Mouse (Mus musculus): ENCODE results near the gene Sec63. TPM values are rescaled to one million over a fixed set of nuclear protein-coding genes. Genes with fewer than 3 reads are reported as not detected.

Sec63 gene
- polyA plus RNA-seq, 1 experiment from 2014 or later = 26.0 TPM

GRCm38 (mm10) chr10:42845480-42845879 is 84.2 kb downstream of the Sec63 start:
- no peak overlapping the region for H3K4me2 ChIP-seq (ENCODE audit: low read depth, low read length)
- no peaks in the 10 kb centered on the region for H3K9me3 ChIP-seq (replicated peaks; ENCODE audit: control insufficient read depth, low read length)
- no peak overlapping the region for H3K27ac ChIP-seq (replicated peaks; ENCODE audit: low read depth, low read length)
- H3K4me1 ChIP-seq (ENCODE audit: control insufficient read depth, insufficient read depth, low read length) = no peaks in the 10 kb centered on the region
- WGBS = 31% methylated on average over 1 of the region's 1 CpGs
- H3K9ac ChIP-seq (replicated peaks; ENCODE audit: low read length) = no peak overlapping the region
- H3K27me3 ChIP-seq (ENCODE audit: control insufficient read depth, insufficient read depth, low read length) = no peaks in the 10 kb centered on the region
- DNase-seq (ENCODE audit: low spot score) (no peak), ATAC-seq (replicated peaks; ENCODE audit: insufficient number of reproducible peaks, low FRiP score, low TSS enrichment, low read depth) (no peak)
- no peaks in the 10 kb centered on the region for H3K36me3 ChIP-seq (replicated peaks; ENCODE audit: control insufficient read depth, insufficient read depth, low read depth, low read length)
- H3K4me3 ChIP-seq (ENCODE audit: low read depth, low read length) = no peak overlapping the region

- H3K4me1 ChIP-seq (ENCODE audit: control insufficient read depth, insufficient read depth, low read length) = no peaks in the 10 kb centered on the region
- H3K36me3 ChIP-seq (replicated peaks; ENCODE audit: control insufficient read depth, insufficient read depth, low read depth, low read length) = no peaks in the 10 kb centered on the region
- no peak for DNase-seq (ENCODE audit: low spot score)
- H3K4me2 ChIP-seq (ENCODE audit: low read depth, low read length) = no peak overlapping the region
- H3K4me3 ChIP-seq (ENCODE audit: low read depth, low read length) = no peak overlapping the region
- no peaks in the 10 kb centered on the region for H3K9me3 ChIP-seq (replicated peaks; ENCODE audit: control insufficient read depth, low read length)
- 90% methylated on average over 13 of the region's 13 CpGs for WGBS
- H3K27ac ChIP-seq (replicated peaks; ENCODE audit: low read depth, low read length) = no peak overlapping the region
- no peak for ATAC-seq (replicated peaks; ENCODE audit: insufficient number of reproducible peaks, low FRiP score, low TSS enrichment, low read depth)
- no peaks in the 10 kb centered on the region for H3K27me3 ChIP-seq (ENCODE audit: control insufficient read depth, insufficient read depth, low read length)
- H3K9ac ChIP-seq (replicated peaks; ENCODE audit: low read length) = no peak overlapping the region
Measured at GRCm38 (mm10) chr10:42848179-42849080, 87.1 kb downstream of the Sec63 start.

GRCm38 (mm10) chr10:42849081-42849400 is 87.7 kb downstream of the Sec63 start:
- DNase-seq (ENCODE audit: low spot score) (no peak), ATAC-seq (replicated peaks; ENCODE audit: insufficient number of reproducible peaks, low FRiP score, low TSS enrichment, low read depth) (no peak)
- Histone ChIP-seq H3K9me3 (replicated peaks; ENCODE audit: control insufficient read depth, low read length) (no peaks in the 10 kb centered on the region), H3K9ac (replicated peaks; ENCODE audit: low read length) (no peak overlapping the region), H3K4me2 (ENCODE audit: low read depth, low read length) (no peak overlapping the region), H3K4me1 (ENCODE audit: control insufficient read depth, insufficient read depth, low read length) (no peaks in the 10 kb centered on the region), H3K36me3 (replicated peaks; ENCODE audit: control insufficient read depth, insufficient read depth, low read depth, low read length) (no peaks in the 10 kb centered on the region), H3K27ac (replicated peaks; ENCODE audit: low read depth, low read length) (no peak overlapping the region), H3K4me3 (ENCODE audit: low read depth, low read length) (no peak overlapping the region), H3K27me3 (ENCODE audit: control insufficient read depth, insufficient read depth, low read length) (no peaks in the 10 kb centered on the region)
- 89% methylated on average over 7 of the region's 7 CpGs for WGBS

GRCm38 (mm10) chr10:42854838-42855237 is 93.5 kb downstream of the Sec63 start:
- no peaks in the 10 kb centered on the region for H3K27me3 ChIP-seq (ENCODE audit: control insufficient read depth, insufficient read depth, low read length)
- H3K4me2 ChIP-seq (ENCODE audit: low read depth, low read length) = no peak overlapping the region
- H3K9ac ChIP-seq (replicated peaks; ENCODE audit: low read length) = no peak overlapping the region
- H3K27ac ChIP-seq (replicated peaks; ENCODE audit: low read depth, low read length) = no peak overlapping the region
- H3K9me3 ChIP-seq (replicated peaks; ENCODE audit: control insufficient read depth, low read length) = no peaks in the 10 kb centered on the region
- H3K4me3 ChIP-seq (ENCODE audit: low read depth, low read length) = no peak overlapping the region
- ATAC-seq (replicated peaks; ENCODE audit: insufficient number of reproducible peaks, low FRiP score, low TSS enrichment, low read depth) = no peak
- H3K36me3 ChIP-seq (replicated peaks; ENCODE audit: control insufficient read depth, insufficient read depth, low read depth, low read length) = no peaks in the 10 kb centered on the region
- 56% methylated on average over 4 of the region's 4 CpGs for WGBS
- no peak for DNase-seq (ENCODE audit: low spot score)
- no peaks in the 10 kb centered on the region; the same call in 1 of the 2 replicates for H3K4me1 ChIP-seq (ENCODE audit: control insufficient read depth, insufficient read depth, low read length)

- no peak overlapping the region for H3K4me3 ChIP-seq (ENCODE audit: low read depth, low read length)
- no peaks in the 10 kb centered on the region for H3K36me3 ChIP-seq (replicated peaks; ENCODE audit: control insufficient read depth, insufficient read depth, low read depth, low read length)
- DNase-seq (ENCODE audit: low spot score) (peak; percentile 61), ATAC-seq (replicated peaks; ENCODE audit: insufficient number of reproducible peaks, low FRiP score, low TSS enrichment, low read depth) (no peak)
- no peaks in the 10 kb centered on the region for H3K9me3 ChIP-seq (replicated peaks; ENCODE audit: control insufficient read depth, low read length)
- 0 out of 2 replicates have a peak overlapping the region, but pooled peaks have one; percentile 22 for H3K9ac ChIP-seq (replicated peaks; ENCODE audit: low read length)
- H3K4me2 ChIP-seq (ENCODE audit: low read depth, low read length) = no peak overlapping the region
- no peaks in the 10 kb centered on the region; the same call in 1 of the 2 replicates for H3K4me1 ChIP-seq (ENCODE audit: control insufficient read depth, insufficient read depth, low read length)
- H3K27ac ChIP-seq (replicated peaks; ENCODE audit: low read depth, low read length) = no peak overlapping the region
- H3K27me3 ChIP-seq (ENCODE audit: control insufficient read depth, insufficient read depth, low read length) = no peaks in the 10 kb centered on the region
- 25% methylated on average over 5 of the region's 5 CpGs for WGBS
Measured at GRCm38 (mm10) chr10:42855250-42855649, 94.0 kb downstream of the Sec63 start.

- H3K4me2 ChIP-seq (ENCODE audit: low read depth, low read length) = no peak overlapping the region
- WGBS = 95% methylated on average over 9 of the region's 9 CpGs
- no peak for DNase-seq (ENCODE audit: low spot score)
- no peak for ATAC-seq (replicated peaks; ENCODE audit: insufficient number of reproducible peaks, low FRiP score, low TSS enrichment, low read depth)
- no peaks in the 10 kb centered on the region; the same call in 1 of the 2 replicates for H3K4me1 ChIP-seq (ENCODE audit: control insufficient read depth, insufficient read depth, low read length)
- no peaks in the 10 kb centered on the region for H3K27me3 ChIP-seq (ENCODE audit: control insufficient read depth, insufficient read depth, low read length)
- no peak overlapping the region for H3K27ac ChIP-seq (replicated peaks; ENCODE audit: low read depth, low read length)
- H3K9me3 ChIP-seq (replicated peaks; ENCODE audit: control insufficient read depth, low read length) = no peaks in the 10 kb centered on the region
- no peak overlapping the region for H3K4me3 ChIP-seq (ENCODE audit: low read depth, low read length)
- H3K9ac ChIP-seq (replicated peaks; ENCODE audit: low read length) = no peak overlapping the region
- no peaks in the 10 kb centered on the region for H3K36me3 ChIP-seq (replicated peaks; ENCODE audit: control insufficient read depth, insufficient read depth, low read depth, low read length)
Measured at GRCm38 (mm10) chr10:42856574-42856973, 95.3 kb downstream of the Sec63 start.

- DNase-seq (ENCODE audit: low spot score) (no peak), ATAC-seq (replicated peaks; ENCODE audit: insufficient number of reproducible peaks, low FRiP score, low TSS enrichment, low read depth) (no peak)
- no peak overlapping the region for H3K27ac ChIP-seq (replicated peaks; ENCODE audit: low read depth, low read length)
- H3K9ac ChIP-seq (replicated peaks; ENCODE audit: low read length) = no peak overlapping the region
- H3K36me3 ChIP-seq (replicated peaks; ENCODE audit: control insufficient read depth, insufficient read depth, low read depth, low read length) = no peaks in the 10 kb centered on the region
- no peaks in the 10 kb centered on the region for H3K27me3 ChIP-seq (ENCODE audit: control insufficient read depth, insufficient read depth, low read length)
- 82% methylated on average over 2 of the region's 2 CpGs for WGBS
- no peak overlapping the region for H3K4me2 ChIP-seq (ENCODE audit: low read depth, low read length)
- no peaks in the 10 kb centered on the region for H3K9me3 ChIP-seq (replicated peaks; ENCODE audit: control insufficient read depth, low read length)
- no peaks in the 10 kb centered on the region; the same call in 1 of the 2 replicates for H3K4me1 ChIP-seq (ENCODE audit: control insufficient read depth, insufficient read depth, low read length)
- H3K4me3 ChIP-seq (ENCODE audit: low read depth, low read length) = no peak overlapping the region
Measured at GRCm38 (mm10) chr10:42857021-42857420, 95.7 kb downstream of the Sec63 start.

GRCm38 (mm10) chr10:42859781-42860158 is 98.5 kb downstream of the Sec63 start:
- WGBS = 15% methylated on average over 2 of the region's 2 CpGs
- peak; percentile 72 for DNase-seq (ENCODE audit: low spot score)
- no peaks in the 10 kb centered on the region for H3K36me3 ChIP-seq (replicated peaks; ENCODE audit: control insufficient read depth, insufficient read depth, low read depth, low read length)
- no peaks in the 10 kb centered on the region for H3K9me3 ChIP-seq (replicated peaks; ENCODE audit: control insufficient read depth, low read length)
- no peak overlapping the region for H3K4me2 ChIP-seq (ENCODE audit: low read depth, low read length)
- no peaks in the 10 kb centered on the region; the same call in 1 of the 2 replicates for H3K4me1 ChIP-seq (ENCODE audit: control insufficient read depth, insufficient read depth, low read length)
- peak overlapping the region; percentile 8; the same call in 1 of the 2 replicates for H3K27ac ChIP-seq (replicated peaks; ENCODE audit: low read depth, low read length)
- no peaks in the 10 kb centered on the region for H3K27me3 ChIP-seq (ENCODE audit: control insufficient read depth, insufficient read depth, low read length)
- H3K4me3 ChIP-seq (ENCODE audit: low read depth, low read length) = no peak overlapping the region
- no peak for ATAC-seq (replicated peaks; ENCODE audit: insufficient number of reproducible peaks, low FRiP score, low TSS enrichment, low read depth)
- H3K9ac ChIP-seq (replicated peaks; ENCODE audit: low read length) = no peak overlapping the region

Measured in embryonic facial prominence, embryonic 11.5 days (tissue).